Mouse (Mus musculus) v-Abl transformed pro-B cells (cell line): ENCODE results near the gene Ubxn6.
"Not testable (repeated sequence)": the region's sequence is repeated elsewhere in the genome, so short reads cannot be mapped to it uniquely, and the experiment has no call there.

ENCODE experiments used
- in situ Hi-C, 2 experiments: fragments of 400-800 bp; cut with MboI; formaldehyde crosslinking; loops; one replicate each; pipeline ENCODE4 v1.15.1; 2025; ENCODE audit not compliant: unreplicated experiment in 2 of 2

The Ubxn6 gene

DNA sequence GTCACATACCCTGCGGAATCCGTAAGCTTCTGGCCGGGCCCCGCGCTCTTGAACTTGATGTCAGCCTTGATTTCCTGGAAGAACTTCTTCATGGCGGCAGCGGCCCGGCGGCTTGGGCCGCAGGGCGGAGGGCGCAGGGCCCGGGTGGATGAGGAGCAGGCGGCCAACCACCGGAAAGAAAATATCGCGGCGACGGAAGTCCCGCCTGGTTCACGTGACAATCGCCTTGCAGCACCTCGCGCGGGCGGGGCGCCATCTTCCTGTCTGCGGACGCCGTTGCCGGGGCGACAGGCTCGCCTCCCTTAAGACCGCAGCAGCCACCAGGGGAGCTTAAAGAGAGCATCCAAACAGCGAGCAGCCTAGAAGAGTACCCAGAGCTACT is at the start of gene Ubxn6:
Gene Ubxn6 (minus strand): TSS at position 202 of the 382 bp plus-strand sequence.
- in situ Hi-C loops, result loop anchor here in 1 of 2 experiments (5.0 kb wide), 1 partner anchor 33 kb away; the partner anchor contains the start of gene Chaf1a

DNA sequence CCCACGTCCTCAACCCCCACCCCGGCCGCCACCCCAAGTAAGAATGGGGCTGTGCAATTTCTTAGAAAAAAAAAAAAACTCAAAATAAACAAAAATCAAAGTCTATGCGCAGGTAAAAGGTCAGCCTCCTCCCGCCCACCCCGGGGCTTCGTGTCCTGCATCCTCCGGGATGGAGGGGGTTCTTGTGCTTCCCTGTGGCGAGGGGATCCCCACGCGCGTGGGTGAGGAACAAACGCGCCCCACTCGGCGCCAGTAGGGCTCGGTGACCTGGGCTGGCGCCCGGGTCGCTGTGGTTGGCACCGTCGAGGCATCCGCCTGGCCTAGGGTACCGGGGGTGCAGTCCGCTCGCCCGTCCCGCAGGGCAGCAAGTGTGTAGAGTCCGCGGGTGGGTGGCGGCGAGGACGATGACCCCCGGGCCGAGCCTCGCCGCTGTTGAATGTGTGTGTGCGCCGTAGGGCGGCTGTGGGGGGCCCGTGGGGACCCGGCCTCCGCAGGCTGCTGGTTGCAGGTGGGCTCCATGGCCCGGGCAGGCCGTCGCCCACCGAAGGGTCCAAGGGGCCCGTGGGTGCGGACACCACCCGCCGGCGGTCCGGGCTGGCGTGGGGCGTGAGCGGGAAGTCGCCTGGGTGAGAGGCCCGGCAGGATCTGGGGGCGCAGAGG is 49.0 kb upstream of the Ubxn6 start:
- in situ Hi-C loops, result loop anchor here in 1 of 2 experiments (10.0 kb wide), 1 partner anchor 431 kb away; the partner anchor contains the start of gene Gm20219

DNA sequence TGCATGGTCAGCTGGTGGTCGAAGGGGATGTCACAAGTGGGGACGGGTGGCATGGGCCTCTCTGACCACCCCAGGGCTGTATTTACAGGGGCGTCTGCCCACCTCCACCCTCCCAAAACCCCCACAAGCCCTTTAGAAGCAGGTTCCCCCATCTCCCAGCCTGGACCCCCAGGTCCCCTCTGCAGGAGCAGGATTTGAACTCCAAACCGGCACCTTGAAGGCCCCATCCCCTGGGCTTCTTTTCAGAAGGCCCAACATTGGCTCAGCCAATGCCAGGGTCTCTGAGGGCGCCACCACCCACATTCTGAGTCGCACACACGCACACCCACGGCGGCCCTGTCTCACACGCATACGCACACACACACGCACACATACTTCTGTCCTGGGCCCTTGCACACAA is 48.3 kb upstream of the Ubxn6 start:
- in situ Hi-C loops, result loop anchor here in 1 of 2 experiments (10.0 kb wide), 1 partner anchor 432 kb away; the partner anchor contains the start of gene Gm20219

DNA sequence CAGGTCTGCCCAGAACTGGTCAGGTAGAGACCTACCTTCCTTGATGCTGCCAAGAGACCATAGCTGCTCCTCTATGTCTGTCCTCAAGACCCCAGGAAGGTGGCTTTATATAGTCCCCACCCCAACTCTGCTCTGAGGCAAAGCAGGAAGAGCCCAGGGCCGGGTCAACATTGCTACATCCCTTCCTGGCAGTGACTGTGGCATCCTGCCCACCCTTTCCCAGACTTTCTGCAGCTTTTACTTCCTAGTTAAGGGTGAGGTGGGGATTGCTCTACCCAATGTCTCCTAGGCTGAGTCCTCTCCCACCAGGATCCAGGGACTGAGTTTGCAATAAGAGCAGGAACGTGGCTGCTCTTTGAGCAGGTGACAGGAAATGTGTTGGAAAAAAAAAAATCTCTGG is 47.0 kb upstream of the Ubxn6 start, which contains the start of gene Lrg1:
Gene Lrg1 (minus strand): TSS at position 176 of the 400 bp plus-strand sequence.
- in situ Hi-C loops, result loop anchor here in 1 of 2 experiments (10.0 kb wide), 1 partner anchor 433 kb away; the partner anchor contains the start of gene Gm20219

- in situ Hi-C loops, result loop anchor here in 1 of 2 experiments (10.0 kb wide), 2 partner anchors 435 to 545 kb away; partner anchors contain the start of gene Gm20219
Observed at GRCm38 (mm10) chr17:56119981-56120880, 45.4 kb upstream of the Ubxn6 start.

DNA sequence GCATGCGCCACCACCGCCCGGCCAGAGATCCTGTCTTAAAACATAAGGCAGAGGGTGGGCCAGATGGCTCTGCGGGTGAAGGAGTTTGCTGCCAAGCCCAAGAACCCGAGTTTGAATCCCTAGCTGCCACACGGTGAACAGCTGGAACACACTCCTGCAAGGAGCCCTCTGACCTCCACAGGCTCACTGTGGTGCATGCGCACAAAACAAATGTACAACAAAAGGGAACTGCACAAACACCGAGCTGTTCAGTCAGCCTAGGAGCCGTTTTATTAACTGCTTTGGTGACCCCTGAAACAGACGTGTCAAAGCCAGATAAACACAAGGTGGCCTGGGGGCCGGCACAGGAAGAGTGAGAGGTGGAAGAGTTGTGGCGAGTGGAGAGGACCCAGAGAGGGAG is 44.6 kb upstream of the Ubxn6 start:
- in situ Hi-C loops, result loop anchor here in 1 of 2 experiments (10.0 kb wide), 1 partner anchor 545 kb away; no protein-coding TSS in a partner anchor

DNA sequence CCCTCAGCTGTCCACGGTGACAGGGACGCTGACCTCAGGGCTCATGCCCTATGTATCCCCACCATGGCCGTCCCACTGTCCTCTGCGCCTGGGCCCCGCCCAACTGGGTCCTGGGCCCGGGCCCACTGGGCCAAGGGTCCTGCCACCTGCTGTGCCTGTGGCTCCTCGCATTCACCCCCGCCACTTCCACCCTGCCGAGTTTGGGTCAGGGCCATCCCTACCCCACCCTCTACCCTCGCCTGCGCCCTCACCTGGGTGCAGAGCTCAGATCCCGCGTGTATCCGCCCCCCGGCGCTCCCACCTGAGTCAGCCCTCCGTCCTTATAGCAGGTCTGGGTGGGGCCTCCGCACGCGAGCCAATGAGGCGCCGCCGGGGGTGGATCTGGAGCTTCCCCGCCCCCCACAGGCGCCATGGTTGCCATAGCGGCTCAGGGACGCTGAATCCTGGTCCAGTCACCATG is 42.5 kb upstream of the Ubxn6 start, which contains the start of gene Plin5:
Gene Plin5 (minus strand): TSS at position 346 of the 460 bp plus-strand sequence.
- in situ Hi-C loops, result loop anchor here in 1 of 2 experiments (10.0 kb wide), 1 partner anchor 548 kb away; no protein-coding TSS in a partner anchor

DNA sequence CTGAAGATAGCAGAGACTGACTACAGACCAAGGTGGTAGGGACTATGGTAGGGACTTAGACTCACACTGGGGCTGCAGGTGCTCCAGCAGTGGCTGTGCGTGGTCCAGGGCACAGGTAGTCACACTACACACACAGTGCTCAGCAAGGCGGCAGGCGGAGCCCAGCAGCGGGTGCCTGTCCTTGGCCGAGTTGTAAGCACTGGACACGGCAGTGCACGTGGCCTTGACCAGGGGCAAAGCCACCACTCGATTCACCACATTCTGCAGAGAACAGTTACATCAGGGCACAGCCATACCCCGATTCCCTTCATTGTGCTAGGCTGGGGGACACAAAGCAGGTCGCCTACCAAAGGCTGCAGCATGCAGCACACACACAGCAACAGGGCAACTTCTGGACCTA is 41.4 kb upstream of the Ubxn6 start:
- in situ Hi-C loops, result loop anchor here in 1 of 2 experiments (10.0 kb wide), 1 partner anchor 549 kb away; no protein-coding TSS in a partner anchor

- in situ Hi-C loops, result loop anchor here in 1 of 2 experiments (10.0 kb wide), 1 partner anchor 552 kb away; no protein-coding TSS in a partner anchor
Observed at GRCm38 (mm10) chr17:56112743-56113142, 37.9 kb upstream of the Ubxn6 start.

GRCm38 (mm10) chr17:56111864-56112263 is 37.0 kb upstream of the Ubxn6 start:
- in situ Hi-C loops, result loop anchor here in 1 of 2 experiments (10.0 kb wide), 1 partner anchor 553 kb away; no protein-coding TSS in a partner anchor

GRCm38 (mm10) chr17:56111021-56111420 is 36.2 kb upstream of the Ubxn6 start:
- in situ Hi-C loops, result loop anchor here in 1 of 2 experiments (10.0 kb wide), 1 partner anchor 554 kb away; no protein-coding TSS in a partner anchor

DNA sequence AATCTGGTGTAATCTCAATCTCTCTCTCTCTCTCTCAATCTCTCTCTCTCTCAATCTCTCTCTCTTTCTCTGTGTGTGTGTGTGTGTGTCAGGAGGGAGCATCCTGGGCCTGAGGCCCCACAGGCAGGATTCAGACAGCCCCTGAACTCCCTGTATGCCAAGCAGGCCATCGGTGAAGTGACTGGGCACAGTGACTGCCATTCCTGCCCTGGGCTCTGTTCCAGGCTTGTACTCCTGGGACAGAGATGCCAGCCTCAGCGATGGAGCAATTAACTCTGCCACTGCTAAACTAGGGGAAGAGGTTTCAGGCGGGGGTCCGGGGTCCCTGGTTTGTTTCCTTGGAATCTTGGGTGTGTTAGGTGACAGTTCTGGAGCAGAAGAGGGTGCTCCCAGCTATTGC is 35.7 kb upstream of the Ubxn6 start:
- in situ Hi-C loops, result loop anchor here in 1 of 2 experiments (10.0 kb wide), 1 partner anchor 554 kb away; no protein-coding TSS in a partner anchor

DNA sequence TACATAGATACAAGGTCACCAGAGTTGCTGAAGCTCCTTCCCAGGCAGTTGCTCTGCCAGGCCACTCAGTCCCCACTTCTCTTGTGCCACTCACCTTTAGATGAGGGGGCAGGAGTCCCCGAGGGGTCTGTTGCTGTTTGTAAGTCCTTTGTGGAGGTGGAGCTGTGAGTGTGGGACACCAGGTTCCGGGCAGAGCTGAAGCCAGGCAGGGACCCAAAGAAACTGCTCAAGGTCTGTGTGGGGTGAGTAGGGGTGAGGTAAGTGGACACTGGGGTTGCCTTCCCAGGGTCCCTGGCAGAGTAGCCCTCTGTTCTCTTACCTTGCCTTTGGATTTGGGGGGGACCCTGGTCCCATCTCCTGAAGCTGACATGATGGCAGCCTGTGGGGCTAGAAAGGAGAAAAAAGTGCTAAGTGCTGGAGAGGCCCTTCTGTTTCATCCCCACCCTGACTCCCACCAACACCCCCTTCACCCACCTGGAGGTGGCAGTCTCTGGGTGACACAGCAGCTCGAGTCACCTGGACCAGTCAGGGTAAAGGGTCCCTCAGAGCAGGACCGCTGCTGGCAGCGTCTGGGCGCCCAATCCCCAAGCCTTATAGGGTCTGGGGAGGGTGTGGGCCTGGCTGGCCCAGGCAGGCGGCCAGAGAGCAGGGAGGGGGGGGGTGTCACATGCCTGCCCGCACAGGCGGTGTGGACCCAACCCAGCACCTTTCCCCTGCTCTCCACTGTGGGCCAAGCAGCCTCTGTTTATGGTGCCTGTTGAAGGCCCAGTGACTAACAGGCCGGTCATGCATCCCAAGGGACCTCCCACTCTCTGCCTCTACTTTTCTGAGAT is 34.6 kb upstream of the Ubxn6 start, which contains the start of gene Plin4:
Gene Plin4 (minus strand): TSS at position 585 of the 833 bp plus-strand sequence.
- in situ Hi-C loops, result loop anchor here in 1 of 2 experiments (10.0 kb wide), 1 partner anchor 555 kb away; no protein-coding TSS in a partner anchor

DNA sequence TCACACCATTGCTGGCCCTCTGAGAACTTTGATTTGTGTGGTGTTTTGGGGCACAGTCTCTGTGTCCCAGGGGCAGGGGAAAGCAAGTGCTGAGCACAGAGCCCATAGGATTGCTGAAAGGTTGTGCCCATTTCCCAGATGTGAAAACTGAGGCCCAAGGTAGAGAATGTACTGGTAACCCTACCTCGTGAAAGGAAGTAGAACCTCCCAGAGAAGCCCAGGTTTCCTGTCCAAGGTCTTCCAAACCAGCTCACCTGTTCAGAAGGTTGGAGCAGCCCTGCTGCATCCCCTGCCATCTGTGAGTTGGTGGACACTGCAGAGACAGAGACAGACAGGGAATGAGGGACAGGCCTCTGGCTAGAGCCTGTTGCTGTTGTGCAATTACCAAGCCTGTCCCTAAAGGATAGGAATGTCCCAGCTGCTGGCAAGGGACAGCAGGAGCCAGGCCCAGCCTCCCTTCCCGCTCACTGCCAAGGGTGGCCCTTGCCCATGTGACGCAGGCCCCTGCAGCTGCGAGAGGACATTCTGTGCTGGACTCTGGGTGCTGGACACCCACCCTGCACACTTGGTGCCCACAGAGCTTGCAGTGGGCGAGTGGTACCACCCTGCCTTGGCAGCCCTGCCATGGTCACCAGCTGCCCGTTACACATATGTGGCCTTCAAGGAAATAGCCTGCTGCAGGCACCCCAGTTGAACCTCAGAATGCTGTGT is 33.7 kb upstream of the Ubxn6 start:
- in situ Hi-C loops, result no loop called here

GRCm38 (mm10) chr17:56107736-56108135 is 32.9 kb upstream of the Ubxn6 start:
- in situ Hi-C loops, result no loop called here

DNA sequence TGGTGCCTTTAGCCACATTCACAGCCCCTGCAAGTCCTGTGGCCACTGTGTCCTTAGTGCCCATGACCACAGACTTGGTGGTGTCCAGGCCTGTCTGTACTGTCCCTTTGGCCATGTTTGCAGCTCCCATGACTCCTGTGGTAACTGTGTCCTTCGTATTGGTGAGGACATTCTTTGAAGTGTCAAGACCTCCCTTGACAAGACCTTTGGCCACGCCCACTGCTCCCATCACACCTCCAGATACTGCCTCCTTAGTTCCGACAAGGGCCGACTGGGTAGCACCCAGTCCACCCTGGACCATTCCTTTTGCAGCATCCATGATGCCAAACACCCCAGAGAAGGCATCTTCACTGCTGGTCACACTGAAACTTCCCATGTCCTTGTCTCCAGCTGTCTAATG is 32.2 kb upstream of the Ubxn6 start:
- in situ Hi-C loops, result no loop called here

DNA sequence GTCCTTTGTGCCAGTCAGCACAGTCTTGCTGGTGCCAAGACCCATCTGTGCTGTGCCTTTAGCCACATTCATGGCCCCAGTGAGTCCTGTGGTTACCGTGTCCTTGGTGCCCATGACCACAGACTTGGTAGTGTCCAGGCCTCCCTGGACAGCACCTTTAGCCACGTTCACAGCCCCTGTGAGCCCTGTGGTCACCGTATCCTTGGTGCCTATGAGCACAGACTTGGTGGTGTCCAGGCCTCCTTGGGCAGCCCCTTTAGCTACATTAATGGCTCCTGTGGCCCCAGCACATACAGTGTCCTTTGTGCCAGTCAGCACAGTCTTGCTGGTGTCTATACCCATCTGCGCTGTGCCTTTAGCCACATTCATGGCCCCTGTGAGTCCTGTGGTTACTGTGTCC is 31.6 kb upstream of the Ubxn6 start:
- in situ Hi-C loops, result not testable (repeated sequence)

- in situ Hi-C loops, result not testable (repeated sequence)
Observed at GRCm38 (mm10) chr17:56104821-56105220, 30.0 kb upstream of the Ubxn6 start.
